Mouse (Mus musculus) gastrocnemius, adult 18-20 months (tissue): ENCODE measurements around the gene Eps8l2. TPM values are rescaled to one million over a fixed set of nuclear protein-coding genes. Genes with fewer than 3 reads are reported as not detected.
"Not testable (repeated sequence)": the region's sequence is repeated elsewhere in the genome, so short reads cannot be mapped to it uniquely, and the experiment has no call there.

Experiments used
- DNase-seq: peaks from one replicate; pipeline ENCODE4 v3.0.0; 2021; ENCODE audit warnings: low spot score
- total RNA-seq, 2 experiments: library from RNA; stranded (reverse); gene quantifications; 2 replicates each; pipeline ENCODE4 v1.2.3; 2021

Gene Eps8l2
- total RNA-seq, 2 experiments from 2014 or later: 1.1 to 2.3 TPM

- no peak for DNase-seq
These were observed 66.8 kb downstream of the Eps8l2 start for GRCm38 (mm10) chr7:141405466-141405865.

- DNase-seq: not testable (repeated sequence)
These were observed 69.0 kb downstream of the Eps8l2 start for GRCm38 (mm10) chr7:141407670-141408069.

DNA sequence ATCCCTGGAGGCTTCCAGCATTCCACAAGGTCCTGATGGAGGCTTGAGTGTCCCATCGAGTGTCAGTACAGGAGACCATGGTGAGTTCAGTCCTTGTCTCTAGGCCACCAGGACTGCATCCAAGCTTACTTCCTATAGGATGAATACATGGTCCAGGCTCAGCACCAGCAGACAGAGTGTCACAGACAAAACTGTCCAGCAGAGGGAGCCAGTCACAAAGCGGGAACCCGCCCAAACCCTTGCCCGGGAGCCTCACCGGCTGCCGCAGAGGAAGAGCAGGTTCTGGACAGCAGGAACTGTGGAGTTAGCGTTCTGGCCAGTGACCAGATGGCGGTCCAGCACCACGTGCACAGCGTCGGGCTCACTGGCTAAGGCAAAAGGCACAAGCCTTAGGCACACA lies 70.2 kb downstream of the Eps8l2 start:
- DNase-seq: peak; percentile 87

- DNase-seq: no peak
These were observed 72.0 kb downstream of the Eps8l2 start for GRCm38 (mm10) chr7:141410631-141411030.

- DNase-seq: no peak
These were observed 73.0 kb downstream of the Eps8l2 start for GRCm38 (mm10) chr7:141411667-141412066.

Other genes with a start within 250 kb of the Eps8l2 start
- gene Sigirr, start 238.3 kb upstream of the Eps8l2 start, total RNA-seq: 1 to 10 TPM; 1.1 to 2.9 TPM
- not detected for gene Ano9, start 221.1 kb upstream of the Eps8l2 start, total RNA-seq
- 10 to 100 TPM; 20.2 to 21.1 TPM for gene Ptdss2, start 216.5 kb upstream of the Eps8l2 start, total RNA-seq
- 10 to 100 TPM; 49.3 to 52.9 TPM for gene Rnh1, start 166.0 kb upstream of the Eps8l2 start, total RNA-seq
- 100 to 1,000 TPM; 109 to 117 TPM for gene Hras, start 144.9 kb upstream of the Eps8l2 start, total RNA-seq
- 1 to 10 TPM; 1.6 to 1.7 TPM for gene Lrrc56, start 144.7 kb upstream of the Eps8l2 start, total RNA-seq
- not detected for gene Lmntd2, start 124.8 kb upstream of the Eps8l2 start, total RNA-seq
- gene Rassf7, start 123.0 kb upstream of the Eps8l2 start, total RNA-seq: under 1 TPM; 0.24 to 0.48 TPM
- gene Phrf1, start 110.1 kb upstream of the Eps8l2 start, total RNA-seq: 10 to 100 TPM; 19.5 to 24.8 TPM
- 1 to 10 TPM in 1 of 2 experiments, under 1 TPM in 1; 0.25 to 1.4 TPM for gene Irf7, start 72.4 kb upstream of the Eps8l2 start, total RNA-seq
- not detected for gene Cdhr5, start 62.1 kb upstream of the Eps8l2 start, total RNA-seq
- gene Sct, start 59.7 kb upstream of the Eps8l2 start, total RNA-seq: not detected
- not detected for gene Drd4, start 46.9 kb upstream of the Eps8l2 start, total RNA-seq
- gene Deaf1, start 11.2 kb upstream of the Eps8l2 start, total RNA-seq: 10 to 100 TPM in 1 of 2 experiments, 1 to 10 TPM in 1; 8.9 to 13.2 TPM
- gene Tmem80, start 11.1 kb upstream of the Eps8l2 start, total RNA-seq: 10 to 100 TPM; 13.7 to 13.9 TPM
- 10 to 100 TPM; 84.5 to 85.6 TPM for gene Taldo1, start 53.3 kb downstream of the Eps8l2 start, total RNA-seq
- 1 to 10 TPM; 6.6 to 7.5 TPM for gene Gatd1, start 75.3 kb downstream of the Eps8l2 start, total RNA-seq
- under 1 TPM; 0.39 to 0.47 TPM for gene Cend1, start 90.6 kb downstream of the Eps8l2 start, total RNA-seq
- 10 to 100 TPM; 18.2 to 21.3 TPM for gene Slc25a22, start 99.0 kb downstream of the Eps8l2 start, total RNA-seq
- gene Pidd1, start 105.1 kb downstream of the Eps8l2 start, total RNA-seq: under 1 TPM; 0.09 to 0.14 TPM
- gene Rplp2, start 108.5 kb downstream of the Eps8l2 start, total RNA-seq: 100 to 1,000 TPM; 526 to 630 TPM
- 100 to 1,000 TPM; 288 to 309 TPM for gene Pnpla2, start 116.3 kb downstream of the Eps8l2 start, total RNA-seq
- 1 to 10 TPM; 7.2 to 8.9 TPM for gene Cracr2b, start 122.2 kb downstream of the Eps8l2 start, total RNA-seq
- 10 to 100 TPM; 82.6 to 90.7 TPM for gene Cd151, start 128.5 kb downstream of the Eps8l2 start, total RNA-seq
- 10 to 100 TPM; 62.0 to 64.3 TPM for gene Polr2l, start 136.3 kb downstream of the Eps8l2 start, total RNA-seq
- 1 to 10 TPM; 6.6 to 7.1 TPM for gene Tspan4, start 136.4 kb downstream of the Eps8l2 start, total RNA-seq
- 10 to 100 TPM; 11.2 to 13.1 TPM for gene Chid1, start 201.0 kb downstream of the Eps8l2 start, total RNA-seq
- gene Ap2a2, start 223.3 kb downstream of the Eps8l2 start, total RNA-seq: 10 to 100 TPM; 51.7 to 56.6 TPM